Mouse (Mus musculus) hindbrain, embryonic 11.5 days (tissue): ENCODE data around the gene Tprgl. TPM values are rescaled to one million over a fixed set of nuclear protein-coding genes. Genes with fewer than 3 reads are reported as not detected.

ENCODE experiments used
- ATAC-seq: fragments of 200-750 bp; cut with Nextera tagmentation; 2 replicates; pipeline ENCODE4 v1.8.0; 2017; ENCODE audit warnings: mild to moderate bottlenecking, moderate TSS enrichment, moderate library complexity; ENCODE audit not compliant: low FRiP score
- DNase-seq: peaks from one replicate; pipeline ENCODE4 v3.0.0-alpha.2; 2015; ENCODE audit warnings: low spot score
- H3K27ac ChIP-seq: fragments of 300-500 bp; sonication (generic); 2 replicates; pipeline ENCODE4 v1.5.1; 2014; ENCODE audit warnings: mild to moderate bottlenecking, low read depth, low read length
- H3K27me3 ChIP-seq: fragments of 300-500 bp; sonication (generic); 2 replicates; pipeline ENCODE4 v1.6.1; 2014; ENCODE audit warnings: mild to moderate bottlenecking, low read length, moderate library complexity, mixed read lengths; ENCODE audit not compliant: control insufficient read depth, insufficient read depth
- H3K36me3 ChIP-seq: fragments of 300-500 bp; sonication (generic); 2 replicates; pipeline ENCODE4 v1.6.1; 2014; ENCODE audit warnings: mild to moderate bottlenecking, low read length, moderate library complexity, mixed read lengths; ENCODE audit not compliant: control insufficient read depth, insufficient read depth
- H3K4me1 ChIP-seq: fragments of 300-500 bp; sonication (generic); replicated peaks from 2 replicates; pipeline ENCODE4 v1.6.1; 2014; ENCODE audit warnings: low read length, mixed read lengths; ENCODE audit not compliant: control insufficient read depth, insufficient read depth
- H3K4me2 ChIP-seq: fragments of 300-500 bp; sonication (generic); replicated peaks from 2 replicates; pipeline ENCODE4 v1.6.1; 2014; ENCODE audit warnings: mild to moderate bottlenecking, low read depth, low read length
- H3K4me3 ChIP-seq: fragments of 300-500 bp; sonication (generic); 2 replicates; pipeline ENCODE4 v1.5.1; 2014; ENCODE audit warnings: low read depth, low read length
- H3K9ac ChIP-seq: fragments of 300-500 bp; sonication (generic); 2 replicates; pipeline ENCODE4 v1.6.1; 2014; ENCODE audit warnings: low read depth, low read length
- H3K9me3 ChIP-seq: fragments of 300-500 bp; sonication (generic); 2 replicates; pipeline ENCODE4 v1.6.1; 2016; ENCODE audit warnings: low read length; ENCODE audit not compliant: control insufficient read depth
- WGBS: fragments of 180-500 bp; shearing (Covaris S2); extraction: QIAGEN DNeasy Blood & Tissue Kit; methylation state at CpG from one replicate; pipeline ENCODE4 v1.1.7; 2014; 5-methylcytosine and 5-hydroxymethylcytosine counted together
- polyA plus RNA-seq: library from polyadenylated mRNA; unstranded; fragments of >200 nt; fragmentation: Nextera tagmentation; extraction: Ambion mirVana; gene quantifications from 2 replicates; pipeline ENCODE4 v1.2.1, GENCODE M21; 2014

The Tprgl gene
- 139 and 141 TPM in 2 replicates for polyA plus RNA-seq

GRCm38 (mm10) chr4:154160538-154161390 is at the start of gene Tprgl:
Gene Tprgl (minus strand): TSS chr4:154160666.
- Histone ChIP-seq H3K4me2 (peak within 1 kb of the TSS; percentile 89), H3K9me3 (no peaks in the 10 kb centered on the region), H3K27ac (peak within 1 kb of the TSS; percentile 71), H3K4me3 (peak within 1 kb of the TSS; percentile 89), H3K9ac (peak within 1 kb of the TSS; percentile 71), H3K4me1 (0 out of 2 replicates have a peak, but pooled peaks cover 3% of the 10 kb centered on the region), H3K27me3 (no peaks in the 10 kb centered on the region), H3K36me3 (no peaks in the 10 kb centered on the region)
- ATAC-seq, result peak; percentile 96
- WGBS, result under 1% methylated on average over 73 of the region's 75 CpGs
- peak; percentile 96 for DNase-seq

GRCm38 (mm10) chr4:154209825-154210224 is 49.4 kb upstream of the Tprgl start:
- Histone ChIP-seq H3K27ac (no peak overlapping the region), H3K9ac (no peak overlapping the region), H3K4me3 (no peak overlapping the region), H3K27me3 (no peaks in the 10 kb centered on the region), H3K4me1 (peaks cover 3% of the 10 kb centered on the region; the same call in 1 of the 2 replicates), H3K9me3 (no peaks in the 10 kb centered on the region), H3K4me2 (no peak overlapping the region), H3K36me3 (no peaks in the 10 kb centered on the region)
- no peak for DNase-seq
- WGBS, result 12% methylated on average over 3 of the region's 3 CpGs
- ATAC-seq, result no peak

- H3K4me3 ChIP-seq, result no peak overlapping the region
- 75% methylated on average over 6 of the region's 6 CpGs for WGBS
- no peak for ATAC-seq
- no peak overlapping the region for H3K4me2 ChIP-seq
- no peaks in the 10 kb centered on the region for H3K36me3 ChIP-seq
- peaks cover 3% of the 10 kb centered on the region; the same call in 1 of the 2 replicates for H3K4me1 ChIP-seq
- no peak overlapping the region for H3K27ac ChIP-seq
- no peaks in the 10 kb centered on the region for H3K27me3 ChIP-seq
- H3K9ac ChIP-seq, result no peak overlapping the region
- no peaks in the 10 kb centered on the region for H3K9me3 ChIP-seq
- no peak for DNase-seq
Observed at GRCm38 (mm10) chr4:154209054-154209453, 48.6 kb upstream of the Tprgl start.

- Histone ChIP-seq H3K9ac (no peak overlapping the region), H3K9me3 (no peaks in the 10 kb centered on the region), H3K4me1 (peaks cover 3% of the 10 kb centered on the region; the same call in 1 of the 2 replicates), H3K27ac (no peak overlapping the region), H3K4me3 (no peak overlapping the region), H3K4me2 (no peak overlapping the region), H3K36me3 (no peaks in the 10 kb centered on the region), H3K27me3 (no peaks in the 10 kb centered on the region)
- 16% methylated on average over 5 of the region's 5 CpGs for WGBS
- ATAC-seq (0 out of 2 replicates have a peak, but pooled peaks have one; percentile 35), DNase-seq (peak; percentile 85)
Observed at GRCm38 (mm10) chr4:154207261-154207660, 46.8 kb upstream of the Tprgl start.

- no peak for ATAC-seq
- no peak for DNase-seq
- Histone ChIP-seq H3K9ac (no peak overlapping the region), H3K27ac (no peak overlapping the region), H3K4me1 (peaks cover 3% of the 10 kb centered on the region; the same call in 1 of the 2 replicates), H3K9me3 (no peaks in the 10 kb centered on the region), H3K36me3 (no peaks in the 10 kb centered on the region), H3K4me3 (no peak overlapping the region), H3K4me2 (no peak overlapping the region), H3K27me3 (no peaks in the 10 kb centered on the region)
- 81% methylated on average over 5 of the region's 5 CpGs for WGBS
Observed at GRCm38 (mm10) chr4:154205392-154205791, 44.9 kb upstream of the Tprgl start.

GRCm38 (mm10) chr4:154204532-154204931 is 44.1 kb upstream of the Tprgl start:
- DNase-seq, result no peak
- no peak overlapping the region for H3K9ac ChIP-seq
- no peaks in the 10 kb centered on the region for H3K27me3 ChIP-seq
- H3K4me2 ChIP-seq, result no peak overlapping the region
- H3K4me1 ChIP-seq, result no peaks in the 10 kb centered on the region; the same call in 1 of the 2 replicates
- no peak for ATAC-seq
- no peaks in the 10 kb centered on the region for H3K9me3 ChIP-seq
- H3K27ac ChIP-seq, result no peak overlapping the region
- no peaks in the 10 kb centered on the region for H3K36me3 ChIP-seq
- WGBS, result 84% methylated on average over 7 of the region's 7 CpGs
- no peak overlapping the region for H3K4me3 ChIP-seq

- H3K4me2 ChIP-seq, result no peak overlapping the region
- no peak overlapping the region for H3K4me3 ChIP-seq
- no peaks in the 10 kb centered on the region for H3K36me3 ChIP-seq
- H3K27me3 ChIP-seq, result no peaks in the 10 kb centered on the region
- no peak overlapping the region for H3K27ac ChIP-seq
- no peak overlapping the region for H3K9ac ChIP-seq
- peaks cover 17% of the 10 kb centered on the region for H3K4me1 ChIP-seq
- H3K9me3 ChIP-seq, result no peaks in the 10 kb centered on the region
- 55% methylated on average over 5 of the region's 5 CpGs for WGBS
- DNase-seq, result no peak
- no peak for ATAC-seq
Observed at GRCm38 (mm10) chr4:154201511-154201910, 41.0 kb upstream of the Tprgl start.

GRCm38 (mm10) chr4:154198377-154198961 is 38.0 kb upstream of the Tprgl start:
- H3K27ac ChIP-seq, result peak overlapping the region; percentile 72
- no peaks in the 10 kb centered on the region for H3K36me3 ChIP-seq
- H3K4me1 ChIP-seq, result peaks cover 17% of the 10 kb centered on the region
- peak; percentile 67 for ATAC-seq
- peak; percentile 58 for DNase-seq
- 21% methylated on average over 7 of the region's 7 CpGs for WGBS
- no peaks in the 10 kb centered on the region for H3K9me3 ChIP-seq
- no peaks in the 10 kb centered on the region for H3K27me3 ChIP-seq
- peak overlapping the region; percentile 50 for H3K9ac ChIP-seq
- H3K4me2 ChIP-seq, result 0 out of 2 replicates have a peak overlapping the region, but pooled peaks have one; percentile 19
- no peak overlapping the region for H3K4me3 ChIP-seq
